ENCODE assay signal across 8 mouse cellular contexts in genomic region chr7:139187771-139188633, GRCm38 (mm10). TPM values are rescaled to one million over a fixed set of nuclear protein-coding genes. Genes with fewer than 3 reads are reported as not detected.
DNase-seq lines count a peak whose midpoint lies in the region; ATAC-seq and TF ChIP-seq lines count a peak whose summit lies in the region.

No protein-coding gene starts in this region.

- peak; percentile 92 for ATAC-seq in embryonic facial prominence, embryonic 12.5 days (ENCODE audit: insufficient number of reproducible peaks, insufficient read depth, low FRiP score, low TSS enrichment)
- peak; percentile 92 for ATAC-seq in midbrain, embryonic 16.5 days

- peak; percentile 21 to 53 for DNase-seq in spleen, adult 18-20 months
- DNase-seq in spleen, adult 12 weeks (ENCODE audit: low spot score) = no peak
- DNase-seq in heart, adult 9 months (ENCODE audit: low spot score in 2 of 2) = peak; percentile 53 to 57
- peak; percentile 77 for DNase-seq in kidney, adult 2 months
- peak; percentile 77 for DNase-seq in liver
- DNase-seq in splenic B cell, adult 2 months (ENCODE audit: low read depth, low spot score) = peak; percentile 30

- peak overlapping the region; percentile 98 for H3K4me2 ChIP-seq in embryonic facial prominence, embryonic 12.5 days (replicated peaks)
- peak overlapping the region; percentile 65 for H3K4me2 ChIP-seq in midbrain, embryonic 16.5 days (ENCODE audit: low read length)

- no peak for TF ChIP-seq POLR2A in kidney, adult 2 months (IDR thresholded peaks at IDR 0.05; ENCODE audit: low read depth, low read length)

- peak overlapping the region; percentile 58 for H3K9ac ChIP-seq in embryonic facial prominence, embryonic 12.5 days
- peak overlapping the region; percentile 76 for H3K9ac ChIP-seq in midbrain, embryonic 16.5 days (ENCODE audit: low read depth, low read length)

- H3K4me3 ChIP-seq in embryonic facial prominence, embryonic 12.5 days = peak overlapping the region; percentile 64
- peak overlapping the region; percentile 47 for H3K4me3 ChIP-seq in kidney, adult 2 months (ENCODE audit: insufficient read depth, low read depth, low read length)
- peak overlapping the region; percentile 69 for H3K4me3 ChIP-seq in midbrain, embryonic 16.5 days (ENCODE audit: low read depth, low read length)

- no peaks in the 10 kb centered on the region for H3K36me3 ChIP-seq in embryonic facial prominence, embryonic 12.5 days
- H3K36me3 ChIP-seq in kidney, adult 2 months (ENCODE audit: control insufficient read depth, insufficient read depth, low read length) = no peaks in the 10 kb centered on the region
- H3K36me3 ChIP-seq in midbrain, embryonic 16.5 days (ENCODE audit: control insufficient read depth, insufficient read depth, low read length) = no peaks in the 10 kb centered on the region
- H3K36me3 ChIP-seq in splenic B cell, adult 2 months (ENCODE audit: control insufficient read depth, insufficient read depth, low read length, poor library complexity, severe bottlenecking) = no peaks in the 10 kb centered on the region

- H3K27ac ChIP-seq in embryonic facial prominence, embryonic 12.5 days = no peak overlapping the region
- H3K27ac ChIP-seq in kidney, adult 2 months (ENCODE audit: insufficient read depth, low read depth, low read length) = no peak overlapping the region
- peak overlapping the region; percentile 75 for H3K27ac ChIP-seq in midbrain, embryonic 16.5 days (ENCODE audit: low read length)

- H3K9me3 ChIP-seq in embryonic facial prominence, embryonic 12.5 days = no peaks in the 10 kb centered on the region
- H3K9me3 ChIP-seq in midbrain, embryonic 16.5 days (replicated peaks; ENCODE audit: control insufficient read depth, low read length, poor library complexity, severe bottlenecking) = no peaks in the 10 kb centered on the region

- peaks cover 45% of the 10 kb centered on the region for H3K27me3 ChIP-seq in embryonic facial prominence, embryonic 12.5 days
- no peaks in the 10 kb centered on the region for H3K27me3 ChIP-seq in kidney, adult 2 months (replicated peaks; ENCODE audit: control insufficient read depth, insufficient read depth, low read length)
- H3K27me3 ChIP-seq in midbrain, embryonic 16.5 days (ENCODE audit: control insufficient read depth, insufficient read depth, low read depth, low read length) = peaks cover 7% of the 10 kb centered on the region
- no peaks in the 10 kb centered on the region for H3K27me3 ChIP-seq in splenic B cell, adult 2 months (ENCODE audit: control insufficient read depth, insufficient read depth, low read length, poor library complexity, severe bottlenecking)

- TF ChIP-seq CTCF in kidney, adult 2 months (conservative IDR thresholded peaks at IDR 0.05; ENCODE audit: insufficient read depth, insufficient read length, low read depth, low read length) = no peak

- peaks cover 7% of the 10 kb centered on the region; the same call in 1 of the 2 replicates for H3K4me1 ChIP-seq in embryonic facial prominence, embryonic 12.5 days
- no peaks in the 10 kb centered on the region for H3K4me1 ChIP-seq in kidney, adult 2 months (ENCODE audit: control insufficient read depth, insufficient read depth, low read length)
- peaks cover 11% of the 10 kb centered on the region for H3K4me1 ChIP-seq in midbrain, embryonic 16.5 days (ENCODE audit: control insufficient read depth, insufficient read depth, low read length)

- WGBS in embryonic facial prominence, embryonic 12.5 days = under 1% methylated on average over 93 of the region's 94 CpGs
- WGBS in kidney, adult 2 months = under 1% methylated on average over 93 of the region's 94 CpGs
- under 1% methylated on average over 82 of the region's 94 CpGs for WGBS in midbrain, embryonic 16.5 days

RNA-seq across cellular contexts. Expression of gene Lrrc27, which starts 24.8 kb away (rescaled TPM):
- 2.6 and 2.7 TPM in 2 replicates for polyA plus RNA-seq in embryonic facial prominence, embryonic 12.5 days (2016; fragmentation: Nextera tagmentation; extraction: Ambion mirVana)
- polyA plus RNA-seq in kidney, adult 2 months (2012; rRNA removed) = 3.3 and 3.7 TPM in 2 replicates
- polyA plus RNA-seq in midbrain, embryonic 16.5 days (2015; fragmentation: Nextera tagmentation; extraction: Ambion mirVana) = 6.2 and 7.0 TPM in 2 replicates

RNA-seq across cellular contexts. Expression of gene Stk32c, which starts 25.1 kb away (rescaled TPM):
- polyA plus RNA-seq in embryonic facial prominence, embryonic 12.5 days (2016; fragmentation: Nextera tagmentation; extraction: Ambion mirVana) = 0.26 and 0.31 TPM in 2 replicates
- polyA plus RNA-seq in kidney, adult 2 months (2012; rRNA removed) = 3.1 and 3.2 TPM in 2 replicates
- 3.2 and 3.7 TPM in 2 replicates for polyA plus RNA-seq in midbrain, embryonic 16.5 days (2015; fragmentation: Nextera tagmentation; extraction: Ambion mirVana)
